15 mouse cellular contexts compared by ENCODE assay signal in the genomic region with DNA sequence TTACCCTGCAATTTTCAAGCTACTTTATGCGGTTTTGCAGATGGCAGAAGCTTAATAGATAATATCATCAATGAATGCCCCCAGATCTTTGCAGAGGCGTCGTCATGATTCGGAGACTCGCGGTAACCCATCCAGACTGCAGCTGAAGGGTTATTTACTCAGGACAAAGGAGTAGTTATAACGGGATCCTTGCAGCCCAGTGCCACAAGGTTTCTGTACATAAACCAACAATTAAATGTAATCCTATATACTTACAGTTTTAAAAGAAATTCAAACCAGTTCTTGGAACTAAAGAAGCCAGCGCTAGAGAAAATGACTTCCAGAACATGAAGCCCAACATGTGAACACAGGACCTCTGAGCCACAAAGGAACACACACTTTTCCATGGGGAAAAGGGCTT.
"Had no signal": no experiment of that assay in that cellular context is flagged by ENCODE, and none has a peak within 500 bp of the region (broad histone marks: within the 10 kb centered on the region; RNA-seq: fewer than 3 reads in every experiment).

No protein-coding gene starts in this region.

- H3K4me2 ChIP-seq: midbrain, embryonic 15.5 days; neural tube, embryonic 15.5 days had no signal

- H3K4me1 ChIP-seq: midbrain, embryonic 10.5 days; midbrain, embryonic 15.5 days had no signal

- H3K9ac ChIP-seq: liver, embryonic 14.5 days; midbrain, embryonic 15.5 days; neural tube, embryonic 15.5 days had no signal

- ATAC-seq: intestine, embryonic 16.5 days; lung, postnatal 0 days; midbrain, embryonic 15.5 days had no signal

- H3K27ac ChIP-seq: liver, embryonic 14.5 days; midbrain, embryonic 10.5 days; midbrain, embryonic 15.5 days; neural tube, embryonic 15.5 days had no signal

- H3K27me3 ChIP-seq: midbrain, embryonic 15.5 days; neural tube, embryonic 15.5 days had no signal

- H3K9me3 ChIP-seq: midbrain, embryonic 10.5 days; midbrain, embryonic 15.5 days; neural tube, embryonic 15.5 days had no signal

- DNase-seq: kidney, adult 2 months; kidney, postnatal 25 days; layer of hippocampus, postnatal 36 days; liver; lung, adult 2 months; lung, postnatal 36 days; right cerebral cortex, adult 18-20 months; right cerebral cortex, postnatal 25 days; thymus, postnatal 36 days had no signal

- H3K36me3 ChIP-seq: midbrain, embryonic 10.5 days; midbrain, embryonic 15.5 days; neural tube, embryonic 15.5 days had no signal

- H3K4me3 ChIP-seq: midbrain, embryonic 10.5 days; midbrain, embryonic 15.5 days; neural tube, embryonic 15.5 days had no signal
